8 mouse cellular contexts compared by ENCODE assay signal in the genomic region with DNA sequence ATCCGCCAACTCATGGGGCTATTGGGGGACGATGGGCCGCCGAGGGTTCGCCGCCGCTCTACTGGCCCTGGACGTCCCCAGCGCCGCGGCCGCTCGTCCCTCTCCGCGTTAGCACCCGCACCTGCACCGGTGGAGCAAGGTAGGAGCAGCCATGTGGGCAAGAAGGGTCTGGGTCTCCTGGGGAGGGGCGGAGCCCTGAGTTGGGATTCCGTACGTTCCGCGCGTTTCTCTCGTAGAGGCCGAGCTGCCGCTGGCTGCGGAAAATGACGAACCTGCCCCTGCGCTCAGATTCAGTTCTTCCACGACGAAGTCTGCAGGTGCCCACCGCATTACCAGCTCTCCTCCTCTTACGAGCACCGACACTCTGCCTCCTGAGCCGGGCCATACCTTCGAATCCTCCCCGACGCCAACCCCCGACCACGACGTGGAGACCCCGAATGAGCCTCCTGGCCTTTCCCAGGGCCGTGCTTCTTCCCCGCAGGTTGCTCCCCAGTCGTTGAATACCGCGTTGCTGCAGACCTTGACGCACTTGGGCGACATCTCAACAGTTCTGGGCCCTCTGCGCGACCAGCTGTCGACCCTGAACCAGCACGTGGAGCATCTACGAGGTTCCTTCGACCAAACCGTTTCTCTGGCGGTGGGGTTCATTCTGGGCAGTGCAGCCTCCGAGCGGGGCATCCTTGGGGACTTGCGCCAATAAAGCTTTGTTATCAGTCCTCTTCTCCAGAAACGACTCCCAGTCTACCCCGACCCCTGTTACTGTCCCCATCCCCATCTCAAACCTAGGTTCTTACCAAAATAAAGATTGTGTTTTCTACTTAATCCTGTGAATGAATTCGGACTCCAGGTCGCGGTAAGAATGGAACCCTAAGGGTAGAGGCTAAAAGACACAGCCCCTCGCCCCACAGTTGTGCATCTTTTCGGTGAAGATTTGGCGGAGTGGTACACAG. TPM values are rescaled to one million over a fixed set of nuclear protein-coding genes. Genes with fewer than 3 reads are reported as not detected.
A peak's percentile ranks its signal among the peaks of the same experiment; 100 is the strongest.
DNase-seq lines count a peak whose midpoint lies in the region; ATAC-seq lines count a peak whose summit lies in the region.

No protein-coding gene starts in this region.

- H3K9me3 ChIP-seq in heart, embryonic 14.5 days (ENCODE audit: control insufficient read depth, low read length): no peaks in the 10 kb centered on the region
- no peaks in the 10 kb centered on the region for H3K9me3 ChIP-seq in hindbrain, embryonic 16.5 days (ENCODE audit: control insufficient read depth, low read length)
- no peaks in the 10 kb centered on the region for H3K9me3 ChIP-seq in midbrain, embryonic 15.5 days

- H3K27me3 ChIP-seq in heart, embryonic 14.5 days (ENCODE audit: control insufficient read depth, insufficient read depth, low read length): peaks cover 89% of the 10 kb centered on the region
- H3K27me3 ChIP-seq in hindbrain, embryonic 16.5 days (replicated peaks; ENCODE audit: control insufficient read depth, insufficient read depth, low read length): peaks cover 50% of the 10 kb centered on the region
- H3K27me3 ChIP-seq in midbrain, embryonic 15.5 days (replicated peaks): peaks cover 83% of the 10 kb centered on the region

- no peak overlapping the region for H3K27ac ChIP-seq in heart, embryonic 14.5 days (replicated peaks in 1 of 2; ENCODE audit: control insufficient read depth in 1 of 2, insufficient read depth in 1 of 2, low read depth in 2 of 2, low read length in 2 of 2)
- H3K27ac ChIP-seq in hindbrain, embryonic 16.5 days (ENCODE audit: low read depth, low read length): no peak overlapping the region
- no peak overlapping the region for H3K27ac ChIP-seq in midbrain, embryonic 15.5 days

- whole genome bisulfite sequencing in heart, embryonic 14.5 days: 2% methylated on average over 68 of the region's 68 CpGs
- 4% methylated on average over 59 of the region's 68 CpGs for WGBS in hindbrain, embryonic 16.5 days
- 3% methylated on average over 68 of the region's 68 CpGs for WGBS in midbrain, embryonic 15.5 days

- intact Hi-C loops in heart, postnatal 36 days (cut with DNase I): no loop called here

- H3K4me2 ChIP-seq in heart, embryonic 14.5 days (ENCODE audit: low read length): peak overlapping the region; percentile 72
- peak overlapping the region; percentile 55 for H3K4me2 ChIP-seq in hindbrain, embryonic 16.5 days (ENCODE audit: low read length)
- peak overlapping the region; percentile 52 for H3K4me2 ChIP-seq in midbrain, embryonic 15.5 days

- H3K9ac ChIP-seq in heart, embryonic 14.5 days (ENCODE audit: low read length): no peak overlapping the region
- H3K9ac ChIP-seq in hindbrain, embryonic 16.5 days (ENCODE audit: low read depth, low read length): no peak overlapping the region
- no peak overlapping the region for H3K9ac ChIP-seq in midbrain, embryonic 15.5 days

- no peaks in the 10 kb centered on the region for H3K36me3 ChIP-seq in heart, embryonic 14.5 days (ENCODE audit: control insufficient read depth, insufficient read depth, low read length)
- no peaks in the 10 kb centered on the region for H3K36me3 ChIP-seq in hindbrain, embryonic 16.5 days (ENCODE audit: control insufficient read depth, insufficient read depth, low read length)
- H3K36me3 ChIP-seq in midbrain, embryonic 15.5 days (replicated peaks): no peaks in the 10 kb centered on the region

- DNase-seq in heart, postnatal 36 days: no peak
- DNase-seq in T-cell, adult 2 months (ENCODE audit: low spot score): peak; percentile 9
- DNase-seq in ovary, postnatal 14 days (ENCODE audit: low spot score): no peak

- ATAC-seq in heart, embryonic 14.5 days (ENCODE audit: insufficient number of reproducible peaks, insufficient read depth, low FRiP score, low read depth): no peak
- 0 out of 2 replicates have a peak, but pooled peaks have one; percentile 14 for ATAC-seq in hindbrain, embryonic 16.5 days
- ATAC-seq in midbrain, embryonic 15.5 days (replicated peaks): peak; percentile 39; the same call in 1 of the 2 replicates
- no peak for ATAC-seq in cerebellum, adult (ENCODE audit: insufficient number of reproducible peaks, low FRiP score, low TSS enrichment)
- no peak for ATAC-seq in erythroblast, adult 5-6 weeks (replicated peaks; ENCODE audit: low FRiP score, poor library complexity, severe bottlenecking)

- H3K4me1 ChIP-seq in heart, embryonic 14.5 days (ENCODE audit: control insufficient read depth in 2 of 2, insufficient read depth in 2 of 2, low read length in 2 of 2): peaks cover 6 to 10% of the 10 kb centered on the region in 2 experiments; a peak in 3 of 4 replicates
- peaks cover 8% of the 10 kb centered on the region for H3K4me1 ChIP-seq in hindbrain, embryonic 16.5 days (ENCODE audit: control insufficient read depth, insufficient read depth, low read depth, low read length)
- peaks cover 12% of the 10 kb centered on the region for H3K4me1 ChIP-seq in midbrain, embryonic 15.5 days

- peak overlapping the region; percentile 30 to 41 for H3K4me3 ChIP-seq in heart, embryonic 14.5 days (ENCODE audit: control insufficient read depth in 1 of 2, insufficient read depth in 1 of 2, low read depth in 1 of 2, low read length in 2 of 2)
- H3K4me3 ChIP-seq in hindbrain, embryonic 16.5 days (ENCODE audit: low read length): peak overlapping the region; percentile 33
- H3K4me3 ChIP-seq in midbrain, embryonic 15.5 days: peak overlapping the region; percentile 35

RNA-seq across cellular contexts. Expression of gene Utf1, which starts 1.0 kb away (rescaled TPM):
- not detected in 2 replicates for polyA plus RNA-seq in heart, embryonic 14.5 days (2014; fragmentation: Nextera tagmentation; extraction: Ambion mirVana)
- total RNA-seq in heart, postnatal 36 days (2021): not detected
- polyA plus RNA-seq in hindbrain, embryonic 16.5 days (2015; fragmentation: Nextera tagmentation; extraction: Ambion mirVana): not detected in 2 replicates
- polyA plus RNA-seq in midbrain, embryonic 15.5 days (2015; fragmentation: Nextera tagmentation; extraction: Ambion mirVana): not detected in 2 replicates
- total RNA-seq in erythroblast, adult 5-6 weeks (2015; ENCODE audit: low replicate concordance): not detected in 2 replicates
- not detected in 2 replicates for total RNA-seq in erythroblast, adult 5-6 weeks (2017; ENCODE audit: low replicate concordance)

RNA-seq across cellular contexts. Expression of gene 6430531B16Rik, which starts 34.0 kb away (rescaled TPM):
- 0.22 TPM in 1 of 2 replicates, not detected in the other for polyA plus RNA-seq in heart, embryonic 14.5 days (2014; fragmentation: Nextera tagmentation; extraction: Ambion mirVana)
- not detected for total RNA-seq in heart, postnatal 36 days (2021)
- polyA plus RNA-seq in hindbrain, embryonic 16.5 days (2015; fragmentation: Nextera tagmentation; extraction: Ambion mirVana): 1.1 and 1.2 TPM in 2 replicates
- 0.83 and 1.3 TPM in 2 replicates for polyA plus RNA-seq in midbrain, embryonic 15.5 days (2015; fragmentation: Nextera tagmentation; extraction: Ambion mirVana)
- not detected in 2 replicates for total RNA-seq in erythroblast, adult 5-6 weeks (2015; ENCODE audit: low replicate concordance)
- total RNA-seq in erythroblast, adult 5-6 weeks (2017; ENCODE audit: low replicate concordance): 2.0 TPM in 1 of 2 replicates, not detected in the other

RNA-seq across cellular contexts. Expression of gene Adam8, which starts 47.8 kb away (rescaled TPM):
- polyA plus RNA-seq in heart, embryonic 14.5 days (2014; fragmentation: Nextera tagmentation; extraction: Ambion mirVana): 0.82 and 1.5 TPM in 2 replicates
- total RNA-seq in heart, postnatal 36 days (2021): under 1 TPM; 0.49 to 0.61 TPM
- polyA plus RNA-seq in hindbrain, embryonic 16.5 days (2015; fragmentation: Nextera tagmentation; extraction: Ambion mirVana): 2.8 and 3.1 TPM in 2 replicates
- polyA plus RNA-seq in midbrain, embryonic 15.5 days (2015; fragmentation: Nextera tagmentation; extraction: Ambion mirVana): 4.5 TPM in 2 replicates
- 6.9 and 8.3 TPM in 2 replicates for total RNA-seq in erythroblast, adult 5-6 weeks (2015; ENCODE audit: low replicate concordance)
- 7.3 and 7.8 TPM in 2 replicates for total RNA-seq in erythroblast, adult 5-6 weeks (2017; ENCODE audit: low replicate concordance)

RNA-seq across cellular contexts. Expression of gene Kndc1, which starts 50.1 kb away (rescaled TPM):
- 0.09 and 0.16 TPM in 2 replicates for polyA plus RNA-seq in heart, embryonic 14.5 days (2014; fragmentation: Nextera tagmentation; extraction: Ambion mirVana)
- not detected for total RNA-seq in heart, postnatal 36 days (2021)
- 16.5 and 19.0 TPM in 2 replicates for polyA plus RNA-seq in hindbrain, embryonic 16.5 days (2015; fragmentation: Nextera tagmentation; extraction: Ambion mirVana)
- 20.2 and 22.4 TPM in 2 replicates for polyA plus RNA-seq in midbrain, embryonic 15.5 days (2015; fragmentation: Nextera tagmentation; extraction: Ambion mirVana)
- total RNA-seq in erythroblast, adult 5-6 weeks (2015; ENCODE audit: low replicate concordance): not detected in 2 replicates
- not detected in 2 replicates for total RNA-seq in erythroblast, adult 5-6 weeks (2017; ENCODE audit: low replicate concordance)

Comparison
In these comparisons a context has a peak if more than half of its experiments do, and no peak if none do; other contexts are left out.
1. ATAC-seq: peak in hindbrain, embryonic 16.5 days (single experiment) and midbrain, embryonic 15.5 days (single experiment); none in heart, embryonic 14.5 days (single experiment), cerebellum, adult (single experiment) and erythroblast, adult 5-6 weeks (single experiment).
2. Peak in every context shown above with its lines, with median percentiles within 50 percentile points of each other: H3K4me2 ChIP-seq and H3K4me3 ChIP-seq.